Mouse (Mus musculus): Measurements from ENCODE around the gene Man1c1.

The Man1c1 gene

DNA sequence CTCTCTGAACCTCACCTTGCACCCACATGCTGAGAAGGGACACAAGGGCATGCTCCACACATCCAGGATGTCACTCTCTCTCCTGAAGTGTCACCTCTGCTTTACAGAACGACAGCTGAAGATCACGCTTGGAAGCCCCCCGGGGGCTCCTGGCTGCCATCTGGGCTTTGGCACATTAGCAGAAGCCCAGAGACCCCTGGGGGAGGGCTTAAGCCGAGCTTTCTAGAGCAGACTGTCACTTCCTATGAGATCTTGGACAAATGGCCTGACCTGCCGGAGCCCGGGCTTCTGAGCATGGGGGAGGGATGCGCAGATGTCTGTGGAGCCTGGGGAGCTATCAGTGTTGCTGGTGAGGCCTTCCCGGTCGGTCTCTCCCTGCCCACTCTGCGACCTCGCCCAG is 128.6 kb downstream of the Man1c1 start:
- DNase-seq: no peak

- DNase-seq: no peak
These were observed 131.4 kb downstream of the Man1c1 start for GRCm38 (mm10) chr4:134572449-134573300.

- DNase-seq: no peak
These were observed 133.2 kb downstream of the Man1c1 start for GRCm38 (mm10) chr4:134570704-134571451.

- no peak for DNase-seq
These were observed 134.3 kb downstream of the Man1c1 start for GRCm38 (mm10) chr4:134569831-134570230.

DNA sequence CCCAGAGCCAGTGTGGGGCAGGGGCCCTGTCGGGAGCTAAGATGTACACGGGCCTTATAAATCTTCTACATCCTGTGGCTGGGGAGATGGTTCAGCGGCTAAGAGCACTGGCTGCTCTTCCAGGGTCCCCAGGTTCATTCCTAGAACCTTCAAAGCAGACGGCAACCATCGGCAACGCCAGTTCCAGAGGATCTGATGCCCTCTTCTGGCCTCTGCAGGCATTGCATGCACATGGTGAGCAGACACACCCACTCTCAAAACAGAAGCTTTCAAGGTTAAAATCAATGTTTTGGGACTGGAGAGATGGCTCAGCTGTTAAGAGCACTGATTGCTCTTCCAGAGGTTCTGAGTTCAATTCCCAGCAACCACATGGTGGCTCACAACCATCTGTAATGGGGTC is 134.9 kb downstream of the Man1c1 start:
- no peak for DNase-seq

DNA sequence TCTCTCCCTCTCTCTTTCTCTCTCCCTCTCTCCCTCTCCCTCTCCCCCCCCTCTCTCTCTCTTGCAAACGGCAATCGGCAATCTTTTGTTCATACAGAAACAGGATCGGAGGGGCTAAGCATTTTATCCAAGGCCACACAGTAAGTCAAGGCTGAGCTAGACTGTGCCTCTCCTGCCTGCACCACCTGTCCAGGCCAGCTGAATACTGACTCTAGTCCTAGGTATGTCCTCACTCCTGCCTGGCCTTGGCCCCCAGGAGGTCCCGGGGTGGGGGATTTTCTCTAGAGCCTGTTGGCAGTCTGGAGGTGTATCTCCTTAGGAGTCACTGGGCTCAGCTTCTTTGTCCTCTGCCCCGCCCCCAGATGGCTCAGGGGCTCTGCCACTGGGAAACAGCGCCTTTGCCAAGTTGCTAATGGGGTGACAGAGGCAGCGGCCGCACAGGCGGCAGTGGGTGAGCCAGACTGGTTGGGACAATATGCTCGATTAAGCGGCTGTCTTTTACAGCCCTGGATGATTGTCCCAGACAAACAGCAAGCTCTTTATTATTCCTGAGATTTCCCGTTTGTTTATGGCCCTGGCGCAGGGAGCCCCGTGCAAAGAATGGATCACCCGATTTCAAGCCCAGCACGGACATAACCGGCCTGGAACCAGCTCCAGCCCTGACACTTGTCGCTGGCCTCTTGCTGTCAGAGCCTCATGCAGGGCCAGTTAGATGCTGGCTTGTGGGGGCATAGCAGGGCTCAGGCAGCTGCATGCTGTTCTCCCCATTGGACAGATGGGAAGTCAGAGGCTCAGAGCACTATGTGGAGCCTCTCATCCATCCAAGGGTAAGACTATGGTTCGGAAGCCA is 136.5 kb downstream of the Man1c1 start:
- DNase-seq: no peak

- DNase-seq: no peak
These were observed 140.0 kb downstream of the Man1c1 start for GRCm38 (mm10) chr4:134564093-134564492.

GRCm38 (mm10) chr4:134563624-134564023 is 140.5 kb downstream of the Man1c1 start:
- no peak for DNase-seq

- no peak for DNase-seq
These were observed 142.1 kb downstream of the Man1c1 start for GRCm38 (mm10) chr4:134562014-134562413.

DNA sequence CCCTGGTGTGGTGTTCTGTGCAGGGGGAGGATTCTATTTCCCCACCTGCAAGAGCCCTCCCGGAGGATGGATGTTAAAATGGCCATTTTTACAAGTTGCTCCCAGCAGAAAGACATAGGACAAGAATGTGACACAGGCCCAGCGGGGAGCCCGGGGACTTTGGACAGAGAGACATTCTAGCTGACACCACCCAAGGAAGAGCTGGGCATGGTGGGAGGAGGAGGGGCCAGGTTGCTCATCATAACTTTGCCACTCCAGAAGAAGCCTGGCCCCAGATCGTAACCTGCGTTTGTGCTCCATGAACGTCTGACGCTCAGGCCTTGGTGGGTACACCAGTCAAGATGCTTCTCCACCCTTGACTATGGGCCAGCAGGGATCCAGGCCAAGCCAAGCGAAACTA is 143.4 kb downstream of the Man1c1 start:
- no peak for DNase-seq

DNA sequence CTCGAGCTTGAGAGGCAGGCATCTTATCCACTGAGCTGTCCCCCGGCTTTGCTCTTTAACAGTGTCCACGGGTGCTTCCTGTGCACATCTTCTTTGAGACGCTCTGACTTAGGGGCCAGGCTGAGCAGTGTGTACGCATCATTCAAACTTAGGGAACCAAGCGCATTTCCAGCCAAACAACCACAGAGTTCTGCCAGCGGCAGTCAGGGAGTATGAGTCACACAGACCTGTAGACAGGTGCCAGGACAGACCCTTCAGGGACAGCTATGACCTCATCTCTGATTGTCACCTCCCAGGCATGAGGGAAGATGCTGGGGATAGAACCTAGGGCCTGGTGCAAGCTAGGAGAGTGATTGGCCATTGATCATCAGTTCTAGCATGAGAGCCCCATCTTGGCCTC is 144.9 kb downstream of the Man1c1 start:
- DNase-seq: no peak

DNA sequence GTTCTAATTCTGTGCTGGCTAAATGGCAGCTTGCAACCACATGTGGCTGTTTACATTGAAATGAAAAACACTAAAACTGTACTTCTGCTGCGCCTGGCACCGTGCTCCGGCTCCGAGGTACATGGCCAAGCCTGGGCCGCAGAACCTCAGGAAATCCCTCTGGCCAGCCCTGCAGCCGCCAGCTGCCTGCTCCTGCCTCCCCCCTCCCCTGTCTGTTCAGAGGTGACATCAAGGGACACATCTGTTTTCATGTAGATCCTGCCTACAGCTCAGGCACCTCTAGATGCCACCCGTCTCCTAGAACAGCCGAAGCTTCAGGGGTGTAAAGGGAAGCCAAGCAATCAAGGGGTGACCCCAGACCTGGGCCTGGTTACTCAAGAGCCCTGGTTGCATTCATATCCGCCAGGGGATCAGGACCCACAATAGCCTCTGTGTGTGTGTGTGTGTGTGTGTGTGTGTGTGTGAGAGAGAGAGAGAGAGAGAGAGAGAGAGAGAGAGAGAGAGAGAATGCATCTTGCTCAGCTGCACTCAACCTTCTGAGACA is 145.4 kb downstream of the Man1c1 start:
- DNase-seq: no peak

DNA sequence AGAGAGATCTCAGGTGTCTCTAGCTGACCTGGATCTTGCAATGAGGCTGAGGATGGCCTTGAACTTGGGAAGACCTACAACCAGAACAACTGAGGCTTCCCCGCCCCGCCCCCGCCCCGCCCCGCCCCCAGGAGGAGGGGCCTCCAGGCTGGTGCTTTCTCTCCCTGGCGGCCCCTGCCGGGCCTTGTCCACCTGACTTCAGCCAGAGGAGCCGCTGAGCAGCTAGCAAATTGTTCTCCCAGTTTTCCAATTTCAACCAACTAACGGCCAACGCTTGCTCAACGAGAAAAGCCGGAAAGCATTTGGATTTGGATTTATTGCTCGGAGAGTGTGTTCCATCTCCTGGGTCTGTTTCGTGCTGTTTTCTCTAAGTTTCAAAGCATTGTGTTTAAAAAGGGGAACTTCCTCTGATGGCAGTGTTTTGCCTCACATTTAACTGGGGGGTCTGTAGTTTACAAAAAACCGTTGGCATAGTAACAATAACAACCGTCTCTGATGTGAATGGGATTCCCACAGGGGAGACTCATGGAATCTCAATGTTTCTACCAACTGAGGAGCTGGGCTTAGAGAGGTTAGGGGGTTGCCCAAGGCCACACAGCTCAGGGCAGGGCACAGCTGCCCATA is 146.4 kb downstream of the Man1c1 start:
- DNase-seq: no peak

DNA sequence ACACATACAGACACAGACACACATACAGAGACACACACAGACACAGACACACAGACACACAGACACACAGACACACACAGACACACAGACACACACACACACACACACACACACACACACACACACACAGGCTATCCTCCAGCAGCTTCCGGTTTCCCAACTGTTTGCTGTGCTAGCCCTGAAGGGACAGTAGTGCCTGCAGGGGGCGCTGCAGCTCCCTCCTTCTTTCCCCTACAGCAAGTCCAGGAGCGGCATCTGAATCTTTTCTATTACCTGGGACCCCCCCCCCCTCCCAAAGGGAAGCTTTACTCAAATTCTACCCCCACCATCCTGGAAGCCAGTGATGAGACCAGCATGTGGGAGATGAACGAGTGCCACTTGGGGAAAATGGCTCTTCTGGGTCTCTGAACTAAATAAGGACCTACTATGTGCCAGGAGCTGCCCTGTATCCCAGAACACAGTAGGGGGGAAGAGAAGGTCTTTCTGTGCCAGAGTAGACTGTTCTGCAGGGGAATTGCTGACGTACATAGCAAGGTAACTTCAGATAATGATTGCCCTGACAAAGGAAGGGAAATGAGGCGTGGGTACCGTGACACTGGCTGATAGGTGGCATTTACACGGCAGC is 148.0 kb downstream of the Man1c1 start:
- DNase-seq: no peak

- DNase-seq: no peak
These were observed 150.5 kb downstream of the Man1c1 start for GRCm38 (mm10) chr4:134553631-134554030.

DNA sequence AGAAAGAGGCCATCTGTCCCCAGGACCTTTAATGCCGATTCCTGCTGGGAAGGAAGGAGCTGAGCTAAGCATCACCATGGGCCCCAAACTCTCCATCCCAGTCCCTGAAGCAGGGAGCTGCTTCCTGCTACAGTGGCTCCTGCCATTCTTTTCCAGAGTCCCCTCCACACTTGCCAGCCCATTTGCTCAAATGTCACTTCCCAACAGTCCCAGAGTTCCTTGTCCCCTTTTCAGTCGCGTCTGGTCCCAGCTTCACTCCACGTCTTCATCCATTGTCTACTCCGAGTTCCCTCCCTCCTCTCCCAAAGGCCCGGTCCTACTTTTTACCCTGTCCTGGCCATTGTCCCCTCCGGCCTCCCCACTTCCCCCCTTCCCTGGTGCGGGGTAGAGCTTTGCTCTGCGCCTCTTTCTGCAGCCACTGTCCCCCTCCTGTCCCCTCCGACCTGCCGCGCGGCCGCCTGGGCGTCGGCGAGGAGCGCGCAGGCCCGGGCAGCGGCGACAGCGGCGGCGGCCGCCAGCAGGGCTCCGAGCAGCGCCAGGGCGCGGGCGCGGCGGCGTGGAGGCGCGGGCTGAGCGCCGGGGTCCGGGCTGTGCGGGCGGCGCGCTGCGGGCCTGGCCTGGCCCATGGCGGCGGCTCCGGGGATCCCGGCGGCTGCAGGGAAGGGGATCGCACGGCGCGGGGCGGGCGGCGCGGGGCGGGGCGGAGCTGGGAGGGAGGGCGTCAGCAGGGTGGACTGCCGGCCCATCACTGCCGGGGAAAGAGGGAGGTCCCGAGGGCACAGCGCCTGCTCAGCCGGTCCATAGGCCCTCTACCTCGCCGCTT is 152.4 kb downstream of the Man1c1 start, which contains the start of gene Selenon:
Gene Selenon (minus strand): TSS at position 673 of the 823 bp plus-strand sequence.
- peak; percentile 99 for DNase-seq

- no peak for DNase-seq
These were observed 154.2 kb downstream of the Man1c1 start for GRCm38 (mm10) chr4:134549899-134550298.

GRCm38 (mm10) chr4:134548169-134548938 is 155.7 kb downstream of the Man1c1 start:
- DNase-seq: peak; percentile 96

DNA sequence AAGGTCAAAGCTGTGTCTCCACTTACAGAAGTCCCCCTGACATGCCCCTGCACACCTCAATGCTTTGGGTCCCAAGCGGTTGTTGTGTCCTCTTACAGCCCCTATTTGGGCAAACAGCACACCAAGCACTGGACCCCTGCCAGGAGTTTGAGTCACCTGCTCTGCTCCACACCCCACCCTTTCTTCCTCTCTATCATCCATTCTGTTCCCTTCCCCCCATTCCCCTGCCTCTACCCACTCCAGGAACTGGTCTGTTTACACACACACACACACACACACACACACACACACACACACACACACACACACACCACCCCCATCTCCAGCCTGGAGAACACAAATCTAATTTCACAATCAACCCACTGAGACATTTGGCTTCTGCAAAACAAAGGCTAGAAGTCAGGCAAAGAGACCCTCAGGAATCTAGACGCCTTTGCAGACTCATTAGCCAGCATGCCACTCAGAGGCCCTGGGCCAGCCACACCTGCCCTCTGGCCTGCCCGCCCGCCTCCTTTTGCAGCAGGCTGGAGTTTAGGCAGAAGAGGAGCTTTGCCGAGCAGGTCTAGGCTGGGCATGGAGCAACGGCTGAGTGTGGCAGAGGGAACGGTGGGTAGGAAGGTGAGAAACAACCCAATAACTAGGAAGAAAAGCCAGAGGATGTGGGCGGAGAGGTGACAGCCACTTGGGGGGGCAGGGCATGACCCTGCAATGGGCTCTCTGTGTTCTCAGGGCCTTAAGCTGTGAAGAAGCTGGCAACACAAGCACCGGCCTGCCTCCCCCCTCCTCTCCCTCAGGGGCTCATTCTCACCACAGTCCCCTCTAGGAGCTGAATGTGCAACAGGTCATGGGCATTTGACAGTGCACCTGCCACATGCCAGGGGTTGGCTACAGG is 157.0 kb downstream of the Man1c1 start:
- DNase-seq: no peak
